Mouse (Mus musculus) kidney, postnatal 4 days (tissue): ENCODE data around the gene Rab12.

Source experiments
- DNase-seq, 2 experiments: peaks; one replicate each; pipeline ENCODE4 v3.0.0; 2021; ENCODE audit warnings: mixed read lengths in 2 of 2

The Rab12 gene

DNA sequence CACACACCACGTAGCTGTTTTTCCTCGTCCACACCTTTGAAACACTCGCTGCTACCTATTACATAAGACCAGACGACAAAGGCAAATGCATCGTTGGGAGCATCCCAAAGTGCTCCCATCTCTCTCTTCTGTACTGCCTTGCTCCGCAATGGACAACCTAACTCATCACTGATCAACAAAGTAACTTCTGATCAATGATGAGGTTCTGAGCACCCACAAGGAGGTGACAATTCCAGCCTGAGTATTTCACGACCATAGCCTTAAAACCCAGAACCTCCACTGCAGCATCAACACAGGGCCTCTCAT lies 72.6 kb downstream of the Rab12 start:
- no peak for DNase-seq

DNA sequence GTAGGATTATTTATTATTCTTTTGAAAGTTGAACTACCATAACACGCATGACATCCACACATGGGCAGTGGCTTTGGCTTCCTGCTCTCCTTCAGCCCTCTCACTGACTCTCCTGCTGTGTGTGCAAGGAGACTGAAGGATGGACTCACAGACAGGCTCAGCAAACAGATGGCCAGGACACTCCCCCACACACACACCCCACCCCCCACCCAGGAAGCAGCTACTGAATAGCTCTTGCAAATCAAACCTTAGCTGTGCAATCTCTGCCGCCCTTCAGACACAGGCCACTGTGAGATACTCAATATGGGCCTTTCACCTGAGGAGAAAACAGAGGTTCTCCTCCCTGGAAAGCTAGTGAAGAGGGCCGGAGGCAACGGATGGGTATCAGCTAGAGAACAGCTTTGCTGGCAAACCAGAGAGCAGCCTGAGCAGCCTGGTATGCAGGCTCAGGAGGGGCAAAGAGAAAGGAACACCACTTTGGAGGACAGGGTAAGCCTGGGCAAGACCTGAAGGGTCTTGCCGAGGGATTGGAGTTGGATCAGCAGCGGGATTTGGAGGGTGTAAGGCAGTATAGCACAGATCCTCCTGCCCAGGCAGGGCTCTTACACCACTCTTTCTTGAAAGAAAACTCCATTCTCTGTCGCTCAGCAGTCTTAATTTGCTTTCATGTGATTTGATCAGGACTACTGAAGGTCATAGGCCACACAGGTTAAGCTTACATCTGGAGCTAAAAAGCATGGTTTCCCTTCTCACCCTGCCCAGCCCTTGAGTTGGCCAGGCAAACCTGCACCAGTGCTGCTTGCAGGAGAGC lies 73.1 kb downstream of the Rab12 start:
- DNase-seq = no peak
